Mouse (Mus musculus) B cell, adult (primary cell): ENCODE results near the gene Cdkn2a. TPM values are rescaled to one million over a fixed set of nuclear protein-coding genes. Genes with fewer than 3 reads are reported as not detected.

ENCODE experiments used
- total RNA-seq: library from RNA; stranded (reverse); gene quantifications from 4 replicates; pipeline ENCODE4 v1.2.4, GENCODE M21; 2023; ENCODE audit not compliant: inconsistent age

Gene Cdkn2a
- total RNA-seq: not detected in 4 replicates

DNA sequence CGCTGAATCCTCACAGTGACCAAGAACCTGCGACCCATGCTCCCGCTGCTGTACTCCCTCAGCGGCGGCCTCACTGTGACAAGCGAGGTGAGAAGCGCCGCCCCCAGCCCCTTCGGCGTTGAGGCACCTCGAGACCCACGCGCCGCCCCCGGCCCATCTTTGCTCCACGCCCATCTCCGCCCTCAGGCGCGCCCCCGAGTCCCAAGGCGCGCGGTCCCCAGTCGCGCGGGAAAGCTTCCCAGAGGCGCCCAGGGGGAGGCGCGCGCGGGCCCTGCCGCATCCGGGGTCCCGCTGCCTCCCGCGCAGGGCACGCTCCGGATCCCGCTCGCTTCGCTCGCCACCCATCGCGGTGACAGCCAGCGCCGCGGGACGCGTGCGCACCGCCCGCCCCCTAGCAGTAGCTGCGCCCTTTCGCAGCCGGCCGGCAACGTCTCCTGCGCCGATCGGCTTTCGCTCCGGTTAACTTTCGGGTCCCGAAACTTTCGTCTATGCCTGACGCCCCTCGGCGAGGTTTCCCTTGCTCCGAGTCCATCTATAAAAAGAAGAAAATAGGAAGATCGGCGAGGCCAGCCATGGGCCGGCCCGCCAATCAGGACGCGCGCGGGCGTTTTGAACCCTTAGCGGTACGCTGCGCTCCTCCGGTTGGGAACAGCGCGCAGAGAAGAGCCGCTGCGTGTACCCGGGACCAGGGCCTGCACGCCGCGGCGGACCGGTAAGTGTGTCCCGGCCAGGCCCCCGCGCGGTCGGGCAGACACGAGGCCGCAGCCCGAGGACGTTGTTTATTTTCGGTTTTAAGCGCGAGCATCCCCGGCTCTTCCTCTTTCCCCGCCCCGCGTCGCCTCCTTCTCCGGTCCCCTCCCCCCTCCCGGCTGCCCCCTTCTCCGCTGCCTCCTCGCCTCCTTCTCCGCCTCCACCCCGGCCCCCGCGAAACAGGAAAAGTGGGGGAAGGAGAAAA lies at the start of gene Cdkn2a:
TSS of gene Cdkn2a (minus strand) at position 168 of the 955 bp plus-strand sequence.

DNA sequence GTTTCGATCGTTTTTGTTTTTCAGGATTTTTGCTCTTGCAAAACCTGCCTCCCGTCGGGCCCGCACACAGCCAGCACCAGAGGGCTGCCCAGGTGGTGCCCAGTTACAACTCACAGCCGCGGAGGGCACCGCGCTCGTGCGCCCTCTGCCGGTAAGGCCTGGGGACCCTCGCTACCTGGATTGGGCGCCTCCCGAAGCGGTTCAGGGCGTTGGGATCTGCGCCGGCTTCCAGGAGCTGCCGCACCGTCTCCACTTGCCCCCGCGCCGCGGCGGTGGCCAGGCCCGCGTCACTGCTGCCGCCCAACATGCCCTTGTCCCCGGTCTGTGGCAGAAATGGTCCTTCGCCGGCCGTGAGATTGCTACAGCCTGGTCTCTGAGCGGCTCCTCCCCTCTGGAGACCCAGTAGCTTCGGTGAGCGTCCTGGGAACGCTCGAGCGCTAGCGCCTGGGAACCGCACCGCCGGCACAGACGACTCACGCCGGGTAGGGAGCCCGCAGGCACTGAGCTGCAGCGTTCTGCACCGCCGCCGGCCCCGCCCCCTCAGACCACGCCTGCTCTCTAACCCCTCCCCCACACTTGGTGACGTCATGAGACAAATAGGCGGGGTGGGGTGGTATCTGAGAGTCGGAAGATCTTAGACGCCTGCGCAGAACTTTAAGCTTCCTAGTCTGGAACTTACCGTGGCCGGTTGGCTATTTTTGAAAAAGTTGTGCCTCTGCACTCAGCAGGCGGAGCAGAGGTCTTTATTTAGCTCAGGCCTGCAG lies 16.2 kb upstream of the Cdkn2a start, which contains the start of gene Cdkn2b:
TSS of gene Cdkn2b (minus strand) at position 549 of the 764 bp plus-strand sequence.

Other genes starting within 250 kb of the Cdkn2a start
- gene Mtap, start 157.5 kb downstream of the Cdkn2a start, total RNA-seq: 24.9 to 29.2 TPM (median 26.4 TPM) in 4 replicates
- gene Cdkn2b, start 16.4 kb upstream of the Cdkn2a start, total RNA-seq: not detected in 4 replicates